Mouse (Mus musculus) c-Kit-positive CD71-negative TER-119-negative erythroid progenitor cells, embryonic 14.5 days (primary cell): ENCODE measurements around the gene Tkt.
"Not testable (repeated sequence)": the region's sequence is repeated elsewhere in the genome, so short reads cannot be mapped to it uniquely, and the experiment has no call there.

ENCODE experiments used
- DNase-seq: peaks from one replicate; pipeline ENCODE4 v3.0.0-alpha.2; 2013; ENCODE audit warnings: low read depth

Gene Tkt

GRCm38 (mm10) chr14:30548131-30548720 is at the start of gene Tkt:
Gene Tkt (plus strand): TSS chr14:30548359.
- no peak for DNase-seq

- no peak for DNase-seq
Observed at GRCm38 (mm10) chr14:30504990-30505389, 43.2 kb upstream of the Tkt start.

- DNase-seq = no peak
Observed at GRCm38 (mm10) chr14:30510214-30510763, 37.9 kb upstream of the Tkt start.

- DNase-seq = no peak
Observed at GRCm38 (mm10) chr14:30512896-30513295, 35.3 kb upstream of the Tkt start.

DNA sequence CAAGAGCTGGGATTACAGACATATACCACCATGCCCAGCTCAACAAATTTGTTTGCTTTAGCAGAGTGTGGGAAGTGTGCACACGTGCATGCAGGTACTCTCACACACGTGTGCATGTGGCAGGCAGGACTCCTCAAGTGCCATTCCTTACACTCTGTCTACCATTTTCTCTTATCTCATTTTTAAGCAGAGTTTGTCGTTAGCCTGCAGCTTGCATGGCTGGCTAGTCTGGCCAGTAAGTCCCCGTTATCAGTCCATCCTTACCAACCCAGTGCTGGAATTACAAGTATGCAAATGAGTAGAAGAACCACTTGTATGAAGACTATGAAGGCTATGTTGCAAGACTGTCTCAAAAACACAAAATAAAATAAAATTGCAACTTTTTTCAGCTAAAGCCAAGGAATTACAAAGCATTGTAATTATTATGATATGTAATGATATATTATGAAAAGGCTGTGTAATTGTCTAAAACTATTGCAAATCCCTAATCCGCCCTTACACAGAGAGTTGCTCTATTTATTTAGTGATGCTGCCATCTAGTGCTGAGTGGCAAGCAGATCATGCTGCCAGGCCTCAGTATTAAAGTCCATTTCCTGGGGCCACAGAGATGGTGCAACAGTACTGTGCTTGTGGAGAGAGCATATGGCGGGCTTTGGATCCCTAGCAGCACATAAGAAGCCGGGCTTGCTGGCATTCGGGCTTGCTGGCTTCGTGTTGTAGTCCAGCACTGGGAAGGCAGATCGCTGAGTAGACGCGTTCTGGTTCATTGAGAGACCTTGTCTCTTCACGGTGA is 32.0 kb upstream of the Tkt start:
- DNase-seq = peak; percentile 32

- DNase-seq = no peak
Observed at GRCm38 (mm10) chr14:30519323-30519722, 28.8 kb upstream of the Tkt start.

- DNase-seq = no peak
Observed at GRCm38 (mm10) chr14:30523356-30523755, 24.8 kb upstream of the Tkt start.

DNA sequence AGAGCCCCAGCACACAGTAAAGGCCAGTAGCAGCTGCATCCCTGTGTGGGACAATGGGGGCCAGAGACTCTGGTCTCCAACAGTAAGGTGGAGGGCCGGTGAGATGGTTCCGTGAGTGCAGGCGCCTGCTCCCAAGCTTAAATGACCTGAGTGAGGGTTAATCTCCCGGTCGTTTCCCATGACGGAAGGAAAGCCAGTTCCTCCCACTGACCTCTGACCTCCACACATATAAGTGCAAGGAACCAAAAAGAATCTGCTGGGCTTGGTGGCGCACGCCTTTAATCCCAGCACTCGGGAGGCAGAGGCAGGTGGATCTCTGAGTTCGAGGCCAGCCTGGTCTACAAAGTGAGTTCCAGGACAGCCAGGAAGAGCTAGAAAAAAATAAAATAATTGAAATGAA is 19.8 kb upstream of the Tkt start:
- no peak for DNase-seq

DNA sequence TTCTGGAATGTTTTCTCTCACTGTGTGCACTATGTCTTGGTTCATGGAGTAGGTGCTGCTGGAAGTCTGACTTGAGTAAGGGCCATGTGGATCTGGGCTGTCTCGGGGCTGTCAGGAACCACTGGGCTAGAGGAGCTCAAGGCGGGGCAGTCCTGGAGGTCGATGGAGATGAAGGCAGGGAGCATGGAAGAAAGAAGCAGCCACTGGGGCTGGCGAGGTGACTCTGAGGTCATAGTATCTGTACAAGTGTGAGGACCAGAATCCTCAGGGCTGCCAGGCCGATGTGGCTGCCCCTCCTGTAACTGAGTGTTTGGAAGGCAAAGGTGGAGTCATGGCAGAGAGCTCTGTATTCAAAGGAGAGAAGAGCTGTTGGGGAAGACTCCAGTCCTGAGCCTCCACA is 19.2 kb upstream of the Tkt start:
- no peak for DNase-seq

DNA sequence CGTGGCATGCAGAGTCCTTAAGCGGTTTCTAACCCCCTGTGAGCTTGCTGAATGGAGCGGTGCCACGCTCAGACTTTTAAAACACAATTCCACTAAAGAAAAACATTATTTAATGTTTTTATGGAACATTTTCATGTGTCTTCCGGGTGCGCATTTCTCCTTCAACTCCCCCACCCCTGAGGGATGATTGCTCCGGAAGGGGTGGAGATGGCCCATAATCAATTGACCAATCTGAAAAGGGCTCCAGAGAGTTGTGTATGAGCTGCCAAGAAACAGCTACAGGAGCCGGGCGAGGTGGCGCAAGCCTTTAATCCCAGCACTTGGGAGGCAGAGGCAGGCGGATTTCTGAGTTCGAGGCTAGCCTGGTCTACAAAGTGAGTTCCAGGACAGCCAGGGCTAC is 18.7 kb upstream of the Tkt start:
- no peak for DNase-seq

DNA sequence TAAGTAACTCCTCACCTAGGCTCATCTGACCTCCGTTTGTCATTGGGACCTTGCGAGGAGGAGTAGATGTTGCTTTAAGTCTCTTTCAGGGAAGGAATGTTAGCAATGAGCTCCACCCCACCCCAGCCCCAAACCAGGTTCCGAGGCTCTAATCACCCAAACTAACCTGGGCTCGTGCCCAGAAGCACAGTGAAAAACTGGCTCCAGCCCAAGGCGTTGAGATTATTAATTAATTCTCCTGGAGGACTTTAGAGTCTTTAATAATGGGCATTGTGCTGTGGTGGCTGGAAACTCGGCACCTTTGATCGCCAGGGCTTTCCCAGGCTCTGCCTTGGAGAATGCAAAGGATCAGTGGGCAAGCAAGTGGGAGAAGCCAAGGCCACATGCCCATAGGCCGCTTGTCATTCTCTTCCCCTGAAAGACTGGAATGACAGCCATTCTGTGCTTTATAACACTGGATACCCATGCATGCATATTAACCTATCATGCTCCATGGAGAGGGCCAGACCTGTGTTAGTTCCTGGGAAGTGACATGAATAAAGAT is 17.4 kb upstream of the Tkt start:
- no peak for DNase-seq

DNA sequence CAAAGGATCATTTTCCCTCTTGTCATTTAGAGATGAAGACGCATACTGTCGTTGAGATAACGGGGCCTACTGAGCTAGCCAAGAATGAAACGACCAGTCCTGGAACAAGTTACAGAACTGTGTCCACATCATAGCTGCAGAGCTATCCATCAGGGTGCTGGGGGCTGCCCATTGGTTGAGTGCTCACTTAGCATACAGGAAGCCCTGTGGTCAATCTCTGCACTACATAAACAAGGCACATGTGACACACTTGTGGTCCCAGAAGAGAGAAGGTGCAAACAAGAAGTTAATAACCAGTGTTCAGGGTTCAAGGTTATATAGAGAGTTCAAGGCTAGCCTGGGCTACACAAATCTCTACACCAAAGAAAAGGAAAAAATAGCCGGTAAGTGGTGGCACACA is 16.7 kb upstream of the Tkt start:
- no peak for DNase-seq

DNA sequence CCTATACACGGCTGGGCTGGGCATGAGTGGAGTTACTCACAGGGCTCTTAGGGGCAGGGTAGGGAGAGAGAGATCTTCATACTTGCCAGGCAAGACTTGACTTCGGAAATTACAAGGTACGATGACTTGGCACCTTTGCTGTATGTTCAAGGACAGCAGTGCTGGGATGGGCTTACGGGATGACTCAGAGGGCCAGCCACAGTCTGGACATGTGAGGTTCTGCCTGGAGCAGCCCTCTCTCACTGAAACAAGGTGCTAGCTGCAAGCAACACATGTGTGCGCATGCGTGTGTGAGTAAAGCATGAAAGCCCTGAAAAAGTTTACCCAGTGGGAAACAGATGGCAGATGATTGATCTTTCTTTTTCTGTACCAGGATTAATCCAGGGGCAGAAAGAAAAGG is 16.3 kb upstream of the Tkt start:
- no peak for DNase-seq

GRCm38 (mm10) chr14:30533780-30534450 is 14.2 kb upstream of the Tkt start:
- DNase-seq = no peak

DNA sequence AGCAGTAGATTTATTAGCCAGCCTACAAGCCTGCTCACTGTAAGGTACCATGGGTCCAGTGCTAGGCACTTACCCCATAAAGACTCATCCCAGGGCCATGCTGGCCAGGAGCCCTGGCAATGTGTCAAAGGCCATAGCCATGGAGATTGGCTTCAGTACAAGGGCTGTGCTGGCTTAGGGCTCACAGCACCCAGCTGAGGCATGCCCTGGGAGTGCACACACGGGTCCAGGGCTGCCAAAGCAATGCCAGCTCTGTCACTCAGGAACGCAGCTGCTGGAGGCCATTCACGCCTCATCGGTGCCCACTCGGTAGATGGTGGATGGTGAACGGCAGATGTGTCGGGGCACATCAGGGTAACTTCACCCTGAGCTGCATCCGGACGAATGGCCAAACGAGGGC is 6.6 kb upstream of the Tkt start:
- no peak for DNase-seq

GRCm38 (mm10) chr14:30543331-30543730 is 4.8 kb upstream of the Tkt start:
- not testable (repeated sequence) for DNase-seq

DNA sequence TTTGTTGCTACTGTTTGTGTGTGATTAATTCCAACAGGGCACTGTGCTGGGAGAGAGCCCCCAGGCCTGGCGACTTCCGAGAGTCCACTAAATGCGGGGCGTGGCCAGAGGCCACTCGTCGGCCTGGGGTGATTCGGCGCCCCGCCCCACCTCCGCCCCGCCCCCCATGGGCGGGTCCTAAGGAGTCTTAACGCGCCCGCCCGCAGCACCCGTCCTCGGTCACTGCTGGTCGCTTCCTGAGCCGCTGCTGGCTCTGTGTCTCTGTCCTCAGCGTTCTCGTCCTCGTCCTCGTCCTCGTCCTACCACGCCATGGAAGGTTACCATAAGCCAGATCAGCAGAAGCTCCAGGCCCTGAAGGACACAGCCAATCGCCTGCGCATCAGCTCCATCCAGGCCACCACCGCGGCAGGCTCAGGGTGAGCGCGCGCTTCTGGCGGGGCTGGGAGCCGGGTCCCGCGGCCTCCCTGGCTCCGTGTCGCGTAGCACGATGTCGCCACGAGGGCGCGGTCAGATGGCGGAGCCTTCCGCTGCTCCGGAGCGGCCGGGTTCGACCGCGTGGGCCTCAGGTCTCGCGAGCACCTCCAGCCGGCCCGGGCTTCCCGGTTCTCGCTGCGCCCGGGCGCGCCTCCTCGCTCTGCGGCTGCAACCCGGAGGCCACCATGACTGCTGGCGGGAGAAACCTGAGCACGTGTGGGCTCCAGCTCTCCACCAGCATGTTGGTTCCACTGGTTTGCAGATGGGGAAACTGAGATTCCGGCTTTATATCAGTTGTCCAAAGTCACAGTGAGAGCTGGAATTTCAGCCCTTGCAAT is 1.0 kb downstream of the Tkt start:
- peak; percentile 86 for DNase-seq

- DNase-seq = no peak
Observed at GRCm38 (mm10) chr14:30549777-30550149, 1.6 kb downstream of the Tkt start.

GRCm38 (mm10) chr14:30550232-30551070 is 2.3 kb downstream of the Tkt start:
- DNase-seq = no peak

DNA sequence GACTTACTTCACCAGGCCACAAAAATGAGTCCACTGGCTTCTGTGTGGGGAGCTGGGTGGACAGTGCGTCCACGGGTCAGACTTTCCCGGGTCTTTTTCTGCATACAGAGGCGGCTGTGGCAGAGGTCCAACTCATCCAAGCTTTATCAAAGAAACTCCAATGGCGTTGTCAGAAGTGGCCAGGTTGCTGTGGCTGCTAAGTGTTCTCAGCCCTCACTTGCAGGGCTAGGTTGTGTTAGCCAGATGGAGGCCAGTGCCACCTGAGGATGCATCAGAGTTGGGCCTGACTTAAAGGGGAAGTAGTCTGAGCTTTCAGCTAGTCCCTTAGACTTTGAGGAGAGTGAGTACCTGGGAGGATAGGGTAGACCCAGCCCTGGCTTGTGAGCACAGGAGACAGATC is 3.4 kb downstream of the Tkt start:
- no peak for DNase-seq

- DNase-seq = no peak
Observed at GRCm38 (mm10) chr14:30551981-30552380, 3.8 kb downstream of the Tkt start.
